Mouse (Mus musculus) T-helper 17 cell (primary cell): ENCODE measurements around the gene Nf2.

ENCODE experiments used
- in situ Hi-C, 2 experiments: fragments of 300-600 bp; cut with MboI, MseI; formaldehyde crosslinking; loops; 1 replicate in 1 of 2; 2 replicates in 1 of 2; pipeline ENCODE4 v1.15.1; 2025; ENCODE audit warnings: high pct_unique_total_duplicates in 2 of 2

The Nf2 gene

DNA sequence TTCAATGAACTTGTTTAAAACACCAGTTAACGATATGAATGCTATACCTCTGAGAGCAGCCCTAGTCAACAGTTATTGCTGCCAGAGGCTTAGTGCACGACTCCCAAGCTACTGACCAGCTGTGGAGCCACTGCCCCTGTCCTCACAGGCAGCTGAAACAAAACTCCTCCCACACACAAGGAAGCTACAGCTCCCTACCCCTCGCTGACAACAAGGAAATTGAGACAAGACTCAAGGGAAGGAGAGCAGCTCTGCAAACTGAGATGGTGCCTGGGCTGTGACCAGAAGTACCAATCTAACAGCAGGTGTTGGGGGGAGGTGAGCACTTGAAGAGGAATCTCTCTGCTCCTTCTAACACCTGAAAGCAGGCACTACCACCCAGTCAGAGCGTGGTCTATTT is 48.7 kb downstream of the Nf2 start:
- in situ Hi-C loops = no loop called here

GRCm38 (mm10) chr11:4793006-4793405 is 56.3 kb downstream of the Nf2 start:
- in situ Hi-C loops = no loop called here

GRCm38 (mm10) chr11:4791549-4791948 is 57.8 kb downstream of the Nf2 start:
- in situ Hi-C loops = no loop called here

DNA sequence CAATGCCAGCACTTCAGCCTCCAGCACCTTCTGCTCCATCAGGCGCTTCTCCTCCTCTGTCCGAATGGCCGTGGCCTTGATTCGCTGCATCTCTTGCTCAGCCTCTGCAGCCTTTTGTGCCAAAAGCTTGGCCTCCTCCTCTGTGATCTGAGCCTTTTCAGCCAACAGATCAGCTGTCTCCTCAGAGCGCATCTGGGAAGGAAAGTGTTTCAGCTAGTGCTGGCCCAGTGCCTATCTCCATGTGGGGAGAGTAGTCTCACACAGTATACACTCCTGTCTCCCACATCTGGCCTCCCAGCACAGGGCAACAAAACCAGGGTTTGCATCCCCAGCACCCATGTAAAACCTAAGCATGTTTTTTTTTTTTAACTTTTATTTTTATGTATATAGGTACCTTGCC is 59.6 kb downstream of the Nf2 start:
- in situ Hi-C loops = no loop called here

DNA sequence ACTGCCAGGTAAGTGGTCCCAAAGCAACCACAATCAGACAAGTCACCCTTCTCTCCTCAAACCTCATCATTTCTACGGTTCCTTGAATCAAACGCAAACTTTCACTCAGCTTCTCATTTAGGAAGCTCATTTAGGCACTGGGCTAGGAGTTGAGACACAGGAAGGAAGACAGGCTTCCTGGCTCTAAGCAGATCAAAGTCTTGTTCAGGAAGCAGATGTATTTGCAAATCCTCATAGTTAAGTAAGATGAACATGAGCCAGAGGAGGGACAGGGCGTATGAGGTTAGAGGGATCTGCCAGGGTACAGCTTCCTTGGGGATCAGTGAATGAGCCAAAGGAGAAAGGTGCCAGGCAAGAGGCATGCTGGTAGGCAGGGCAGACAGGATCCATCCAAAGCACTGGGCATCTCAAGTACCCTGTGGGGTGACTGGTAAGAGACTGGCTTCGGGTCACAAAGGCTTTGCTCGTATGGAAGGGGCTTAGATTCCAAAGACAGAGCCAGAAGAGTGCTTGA is 64.7 kb downstream of the Nf2 start:
- in situ Hi-C loops = no loop called here

- in situ Hi-C loops = no loop called here
Observed at GRCm38 (mm10) chr11:4783116-4783515, 66.2 kb downstream of the Nf2 start.

DNA sequence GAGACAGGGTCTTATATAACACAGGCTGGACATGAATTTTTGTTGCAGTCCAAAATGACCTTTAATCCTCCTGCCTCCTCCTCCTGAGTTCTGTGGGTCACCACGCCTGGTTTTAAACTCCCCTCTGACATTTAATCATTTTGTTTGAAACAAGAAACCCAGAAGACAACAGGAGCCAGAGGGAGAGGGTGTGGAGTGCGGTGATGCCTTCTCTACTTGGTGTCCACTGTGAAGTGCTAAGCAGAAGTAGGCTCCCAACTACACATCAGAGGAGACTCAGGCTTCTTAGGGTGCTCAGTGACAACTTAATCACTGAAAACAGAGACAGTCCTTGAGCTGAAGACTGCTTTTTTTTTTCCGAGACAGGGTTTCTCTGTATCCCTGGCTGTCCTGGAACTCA is 68.4 kb downstream of the Nf2 start:
- in situ Hi-C loops = no loop called here

GRCm38 (mm10) chr11:4772925-4773324 is 76.4 kb downstream of the Nf2 start:
- in situ Hi-C loops = loop anchor here in 1 of 2 experiments (10.0 kb wide), 1 partner anchor 1552 kb away; no protein-coding TSS in a partner anchor

DNA sequence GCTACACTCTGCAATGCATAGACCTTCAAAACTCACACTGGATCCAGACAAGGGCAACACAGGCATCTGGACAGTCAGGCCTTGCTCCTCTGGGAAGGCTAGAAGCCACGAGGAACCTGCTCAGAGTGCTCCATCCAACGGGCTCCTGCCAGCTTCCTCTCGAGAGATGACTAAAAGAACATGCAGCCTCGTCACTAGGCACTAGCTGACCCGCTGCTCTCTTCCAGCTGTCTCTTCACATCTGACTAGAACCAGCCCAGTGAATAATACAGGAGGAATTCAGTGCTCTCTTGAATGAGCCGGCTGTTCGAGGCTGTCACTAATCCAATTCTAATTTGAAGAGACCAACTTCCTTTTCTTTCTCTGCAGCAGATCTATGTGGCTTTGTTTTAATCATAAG is 77.6 kb downstream of the Nf2 start:
- in situ Hi-C loops = loop anchor here in 1 of 2 experiments (10.0 kb wide), 1 partner anchor 1553 kb away; no protein-coding TSS in a partner anchor

DNA sequence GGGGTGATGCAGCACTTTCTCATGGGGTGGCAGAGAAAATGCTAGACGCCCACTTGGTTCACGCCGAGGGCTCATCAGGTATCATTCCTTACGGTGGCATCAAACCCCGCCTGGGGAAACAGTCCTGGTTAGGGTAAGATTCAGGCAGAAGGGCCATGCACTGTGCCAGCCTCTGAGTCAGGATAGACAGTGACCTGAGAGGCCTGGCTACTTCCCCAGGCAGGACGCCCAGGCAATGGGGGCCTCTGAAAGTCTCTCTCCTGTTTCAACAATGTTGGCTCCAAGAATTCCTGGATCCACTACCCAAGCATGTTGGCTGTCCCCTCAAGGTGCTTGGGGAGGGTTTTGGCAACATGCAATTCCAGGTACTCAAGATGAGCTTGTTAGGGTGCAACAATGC is 79.5 kb downstream of the Nf2 start:
- in situ Hi-C loops = loop anchor here in 1 of 2 experiments (10.0 kb wide), 1 partner anchor 1555 kb away; no protein-coding TSS in a partner anchor

GRCm38 (mm10) chr11:4769293-4769692 is 80.0 kb downstream of the Nf2 start:
- in situ Hi-C loops = no loop called here

GRCm38 (mm10) chr11:4768399-4768798 is 80.9 kb downstream of the Nf2 start:
- in situ Hi-C loops = no loop called here

GRCm38 (mm10) chr11:4764476-4764875 is 84.9 kb downstream of the Nf2 start:
- in situ Hi-C loops = no loop called here

- in situ Hi-C loops = no loop called here
Observed at GRCm38 (mm10) chr11:4763631-4764030, 85.7 kb downstream of the Nf2 start.

- in situ Hi-C loops = no loop called here
Observed at GRCm38 (mm10) chr11:4762511-4762910, 86.8 kb downstream of the Nf2 start.

- in situ Hi-C loops = no loop called here
Observed at GRCm38 (mm10) chr11:4761991-4762390, 87.3 kb downstream of the Nf2 start.

- in situ Hi-C loops = no loop called here
Observed at GRCm38 (mm10) chr11:4760438-4760837, 88.9 kb downstream of the Nf2 start.

DNA sequence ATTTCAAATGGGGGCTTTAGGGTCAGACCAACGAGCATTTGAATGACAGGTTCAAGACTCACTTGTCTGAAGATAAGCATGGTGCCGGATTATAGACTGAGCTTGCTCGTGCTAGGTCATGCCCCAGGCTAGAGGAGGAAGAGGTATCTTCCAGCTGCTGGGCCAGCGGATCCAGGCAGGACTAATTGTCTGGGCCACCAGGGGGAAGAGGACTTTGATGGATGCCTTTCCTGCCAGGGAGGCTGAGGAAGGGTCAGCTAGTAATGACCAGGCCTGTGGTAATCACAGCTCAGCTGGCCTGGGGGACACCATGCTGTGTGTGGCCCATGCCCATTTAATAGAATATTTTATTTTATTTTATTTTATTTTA is 91.6 kb downstream of the Nf2 start:
- in situ Hi-C loops = no loop called here

DNA sequence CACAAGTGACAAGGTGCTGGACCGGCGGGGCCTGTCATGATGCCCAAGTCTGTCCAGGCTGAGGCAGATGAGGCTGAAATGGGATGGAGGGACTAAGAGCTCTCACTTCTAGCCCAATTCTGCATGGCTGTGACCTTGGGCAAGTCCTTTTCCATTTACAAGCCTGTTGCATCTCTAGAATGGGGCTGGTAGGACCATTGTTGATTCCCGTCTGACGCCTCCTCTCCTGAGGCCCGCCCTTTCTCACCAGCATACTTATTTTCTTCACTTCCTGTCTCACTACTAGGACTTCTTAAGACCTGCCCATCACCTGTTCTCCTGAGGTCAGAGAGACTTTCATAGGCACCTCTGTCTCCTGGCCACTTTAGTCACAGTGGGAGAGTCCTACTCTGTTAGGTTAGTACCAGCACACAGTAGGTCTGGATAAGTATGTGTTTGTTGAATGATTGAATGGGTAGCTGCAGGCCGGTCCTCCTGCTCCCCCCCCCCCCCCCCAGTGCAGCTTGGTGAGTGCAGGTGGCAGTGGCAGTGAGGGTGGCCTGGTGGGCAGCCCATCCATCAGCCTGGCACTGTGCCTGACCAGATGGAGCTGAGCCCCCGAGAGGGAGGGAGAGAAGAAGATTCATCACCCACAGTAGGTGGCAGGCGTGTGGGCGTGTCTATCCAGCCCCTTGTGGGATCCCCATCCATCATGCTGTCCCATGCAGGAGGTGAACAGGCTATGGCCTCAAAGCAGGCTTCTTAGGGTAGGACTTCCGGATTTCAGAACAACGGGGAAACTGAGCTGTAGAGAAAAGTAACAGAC is 92.2 kb downstream of the Nf2 start:
- in situ Hi-C loops = no loop called here

GRCm38 (mm10) chr11:4756460-4756859 is 92.9 kb downstream of the Nf2 start:
- in situ Hi-C loops = no loop called here

- in situ Hi-C loops = no loop called here
Observed at GRCm38 (mm10) chr11:4754867-4755266, 94.5 kb downstream of the Nf2 start.

DNA sequence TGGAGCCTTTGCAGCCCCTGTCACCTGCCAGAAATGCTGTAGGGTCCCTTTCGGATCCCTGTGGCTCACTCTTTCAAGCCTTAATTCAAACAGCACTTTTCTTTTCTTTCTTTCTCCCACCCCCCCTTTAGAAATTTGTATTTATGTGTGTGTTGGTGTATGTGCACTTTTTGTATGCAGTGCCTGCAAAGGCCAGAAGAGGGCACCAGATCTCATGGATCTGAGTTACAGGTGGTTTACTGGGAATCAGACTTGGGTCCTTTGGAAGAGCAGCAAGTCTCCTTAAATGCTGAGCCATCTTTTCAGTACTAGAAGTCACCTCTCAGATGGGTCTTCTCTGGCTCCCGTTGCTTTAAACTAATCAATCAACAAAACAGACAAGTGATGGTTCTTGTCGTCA is 95.3 kb downstream of the Nf2 start:
- in situ Hi-C loops = no loop called here

GRCm38 (mm10) chr11:4752836-4753235 is 96.5 kb downstream of the Nf2 start:
- in situ Hi-C loops = no loop called here
